Mouse (Mus musculus) ES-E14 (cell line): ENCODE measurements around the gene Neil1.

Experiments
- MAFK ChIP-seq: IDR thresholded peaks from 2 replicates; pipeline ENCODE4 v1.6.1; 2014; ENCODE audit warnings: mild to moderate bottlenecking, low read depth, low read length, inconsistent platforms; ENCODE audit not compliant: insufficient read depth
- ZNF384 ChIP-seq: IDR thresholded peaks from 2 replicates; pipeline ENCODE4 v1.6.1; 2012; ENCODE audit warnings: low read depth, low read length, inconsistent platforms

- TF ChIP-seq MAFK (no peak), ZNF384 (no peak)
Observed at GRCm38 (mm10) chr9:57141417-57142353, 6.4 kb downstream of the Neil1 start.
